Mouse (Mus musculus) layer of hippocampus, postnatal 36 days (tissue): Measurements from ENCODE around the gene BC030499. TPM values are rescaled to one million over a fixed set of nuclear protein-coding genes. Genes with fewer than 3 reads are reported as not detected.

Source experiments
- DNase-seq, 2 experiments: peaks; one replicate each; pipeline ENCODE4 v3.0.0; 2022
- total RNA-seq, 2 experiments: library from RNA; stranded (reverse); gene quantifications; 2 replicates each; pipeline ENCODE4 v1.2.3; 2021

BC030499 gene
- total RNA-seq, 2 experiments from 2014 or later = 7.2 to 7.8 TPM

GRCm38 (mm10) chr11:78305272-78305671 is 14.6 kb downstream of the BC030499 start:
- no peak for DNase-seq

- no peak for DNase-seq
Measured at GRCm38 (mm10) chr11:78310861-78311511, 20.3 kb downstream of the BC030499 start.

DNA sequence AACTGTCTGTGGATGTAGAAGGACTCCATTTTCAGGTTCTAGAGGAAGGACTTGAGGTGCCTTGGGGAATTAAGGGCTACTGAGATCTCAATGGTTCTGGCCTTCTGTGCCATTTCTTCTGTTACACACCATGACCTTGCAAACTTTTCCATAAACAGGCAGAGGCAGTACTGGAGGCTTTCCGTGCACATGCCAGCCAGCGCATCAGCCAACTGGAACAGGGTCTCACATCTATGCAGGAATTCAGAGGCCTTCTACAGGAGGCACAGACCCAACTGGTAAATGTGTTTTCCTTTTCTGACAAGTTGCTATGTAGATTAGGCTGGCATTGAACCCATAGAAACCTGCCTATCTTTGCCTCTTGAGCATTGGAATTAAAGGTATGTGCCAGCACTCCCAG is 23.0 kb downstream of the BC030499 start:
- DNase-seq = no peak

DNA sequence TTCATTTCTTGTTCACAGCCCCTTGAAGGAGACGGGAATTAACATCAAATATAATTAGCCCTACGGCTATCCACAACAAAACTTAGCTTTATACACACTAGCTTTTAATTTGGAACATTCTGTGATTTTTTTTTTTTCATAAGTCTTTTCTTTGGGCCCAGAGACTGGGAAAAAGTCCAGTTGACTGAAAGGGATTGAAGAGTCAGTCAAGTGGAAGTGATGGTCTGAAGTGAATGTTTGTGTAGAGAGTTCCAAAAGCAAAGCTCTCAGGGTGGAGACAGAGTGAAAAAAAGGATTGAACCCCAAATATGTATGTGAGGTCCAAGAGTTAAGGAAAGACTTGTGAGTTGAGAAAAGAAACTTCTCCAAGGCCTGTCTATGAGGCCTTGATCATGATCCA is 27.8 kb downstream of the BC030499 start:
- DNase-seq = no peak

DNA sequence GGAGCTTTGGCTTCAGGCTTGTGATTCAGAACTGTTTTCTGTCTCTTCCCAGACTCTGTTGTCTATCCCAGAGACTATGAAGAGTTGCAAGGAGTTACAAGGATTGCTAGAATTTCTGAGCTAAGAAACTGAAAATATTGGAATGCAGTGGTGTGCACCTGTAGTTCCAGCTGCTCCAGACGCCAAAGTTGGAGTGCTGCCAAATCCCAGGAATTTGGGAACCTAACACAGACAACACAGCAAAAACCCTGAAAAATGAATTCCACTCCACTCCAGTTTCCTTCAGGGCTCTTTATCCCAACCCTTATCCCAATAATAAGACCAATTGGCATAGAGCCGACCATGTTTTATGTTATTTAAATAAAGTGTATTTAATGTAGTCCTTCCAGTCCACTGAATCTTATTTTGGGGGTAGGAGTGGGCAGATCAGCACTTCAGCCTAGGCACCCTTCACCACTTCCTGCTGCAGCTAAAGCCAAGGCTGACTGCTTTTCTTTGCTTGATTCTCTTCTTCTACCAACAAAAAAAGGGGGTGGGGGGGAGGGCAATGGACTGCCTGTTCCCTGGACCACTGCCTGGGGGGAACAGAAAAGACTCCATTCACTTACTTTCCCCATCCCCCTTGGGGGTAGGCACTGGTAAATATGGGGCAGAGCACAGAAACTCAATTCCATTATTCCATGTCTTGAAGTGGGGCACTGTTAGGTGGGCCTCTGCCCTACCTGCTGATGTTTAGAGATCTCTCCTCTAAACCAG is 31.6 kb downstream of the BC030499 start:
- DNase-seq = no peak

GRCm38 (mm10) chr11:78322860-78323259 is 32.2 kb downstream of the BC030499 start, which contains the start of gene Aldoc:
Gene Aldoc (plus strand): TSS chr11:78322968.
- DNase-seq = peak; percentile 75 to 79

DNA sequence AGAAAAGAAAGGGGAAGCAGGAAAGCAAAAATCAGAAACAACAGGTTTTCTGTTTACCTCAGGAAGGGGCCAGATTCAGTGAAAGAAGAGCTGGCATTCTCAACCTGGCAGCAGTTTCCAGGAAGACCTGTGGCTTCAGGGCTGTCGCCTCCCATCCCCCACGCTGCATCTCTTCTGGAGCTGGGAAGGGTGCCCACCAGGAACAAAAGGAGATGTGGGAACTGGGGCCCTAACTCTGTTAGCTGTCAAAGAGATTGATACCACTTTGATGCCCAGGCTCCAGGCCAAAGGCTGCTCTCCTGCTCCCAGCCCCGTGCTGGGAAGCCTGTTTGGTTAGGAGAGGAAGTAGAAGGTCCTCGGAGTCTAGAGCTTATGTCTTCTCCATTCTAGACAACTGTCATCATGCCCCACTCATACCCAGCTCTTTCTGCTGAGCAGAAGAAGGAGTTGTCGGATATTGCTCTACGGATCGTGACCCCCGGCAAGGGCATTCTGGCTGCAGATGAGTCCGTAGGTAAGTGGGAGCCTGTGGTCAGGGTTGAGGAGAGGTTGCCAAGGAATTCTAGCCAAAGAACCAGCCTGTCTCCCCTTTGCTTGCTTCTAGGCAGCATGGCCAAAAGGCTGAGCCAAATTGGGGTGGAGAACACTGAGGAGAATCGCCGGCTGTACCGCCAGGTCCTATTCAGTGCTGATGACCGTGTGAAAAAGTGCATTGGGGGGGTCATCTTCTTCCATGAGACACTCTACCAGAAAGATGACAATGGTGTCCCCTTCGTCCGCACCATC is 33.6 kb downstream of the BC030499 start:
- DNase-seq = no peak

- no peak for DNase-seq
Measured at GRCm38 (mm10) chr11:78324965-78325364, 34.3 kb downstream of the BC030499 start.

DNA sequence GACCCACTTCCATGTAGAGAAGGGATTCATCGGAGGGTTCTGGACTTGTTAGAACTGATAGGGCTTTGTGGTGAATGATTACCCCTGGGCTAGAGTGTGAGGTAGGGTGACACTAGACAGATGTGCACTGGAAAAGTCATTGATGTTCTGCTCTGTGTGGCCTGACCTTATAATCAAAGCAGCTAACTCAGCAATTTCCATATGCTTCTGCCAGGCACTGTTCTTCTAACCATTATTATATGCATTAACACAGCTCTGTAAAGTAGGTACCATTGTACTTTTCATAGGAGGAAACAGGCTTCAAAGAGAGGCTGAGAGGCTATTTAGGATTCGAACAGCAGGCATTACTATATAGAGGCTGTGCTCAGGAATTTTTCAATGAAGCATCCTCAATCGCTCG is 36.6 kb downstream of the BC030499 start:
- DNase-seq = no peak

- peak; percentile 94 to 95 for DNase-seq
Measured at GRCm38 (mm10) chr11:78327634-78328511, 37.2 kb downstream of the BC030499 start, which contains the start of gene Pigs. Gene Pigs (plus strand): TSS chr11:78328415.

GRCm38 (mm10) chr11:78328512-78329056 is 37.9 kb downstream of the BC030499 start:
- no peak for DNase-seq

DNA sequence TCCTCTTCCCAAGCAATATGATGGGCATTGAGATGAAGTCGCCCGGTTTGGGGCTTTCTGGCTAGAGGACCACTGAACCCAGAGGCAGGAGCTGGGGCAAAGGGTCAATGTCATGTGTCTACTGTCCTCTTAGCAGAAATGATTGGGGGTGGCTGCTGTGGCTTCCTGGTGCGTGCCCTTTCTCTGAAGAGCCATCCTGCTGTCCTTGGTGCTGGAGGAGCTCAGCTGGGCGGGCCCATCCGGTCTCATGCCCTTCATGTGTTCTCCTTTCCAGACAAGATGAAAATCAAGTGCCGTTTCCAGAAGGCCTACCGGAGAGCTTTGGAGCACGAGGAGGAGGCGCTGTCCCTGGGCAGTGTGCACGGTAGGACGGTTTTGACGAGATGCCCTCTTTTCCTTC is 42.0 kb downstream of the BC030499 start:
- DNase-seq = no peak

GRCm38 (mm10) chr11:78333992-78334391 is 43.4 kb downstream of the BC030499 start:
- no peak for DNase-seq

GRCm38 (mm10) chr11:78337040-78337439 is 46.4 kb downstream of the BC030499 start:
- no peak for DNase-seq

GRCm38 (mm10) chr11:78341702-78342101 is 51.1 kb downstream of the BC030499 start:
- DNase-seq = no peak

GRCm38 (mm10) chr11:78343381-78344327 is 53.0 kb downstream of the BC030499 start, which contains the start of gene Unc119:
Gene Unc119 (plus strand): TSS chr11:78343482.
- DNase-seq = peak; percentile 75 to 77

DNA sequence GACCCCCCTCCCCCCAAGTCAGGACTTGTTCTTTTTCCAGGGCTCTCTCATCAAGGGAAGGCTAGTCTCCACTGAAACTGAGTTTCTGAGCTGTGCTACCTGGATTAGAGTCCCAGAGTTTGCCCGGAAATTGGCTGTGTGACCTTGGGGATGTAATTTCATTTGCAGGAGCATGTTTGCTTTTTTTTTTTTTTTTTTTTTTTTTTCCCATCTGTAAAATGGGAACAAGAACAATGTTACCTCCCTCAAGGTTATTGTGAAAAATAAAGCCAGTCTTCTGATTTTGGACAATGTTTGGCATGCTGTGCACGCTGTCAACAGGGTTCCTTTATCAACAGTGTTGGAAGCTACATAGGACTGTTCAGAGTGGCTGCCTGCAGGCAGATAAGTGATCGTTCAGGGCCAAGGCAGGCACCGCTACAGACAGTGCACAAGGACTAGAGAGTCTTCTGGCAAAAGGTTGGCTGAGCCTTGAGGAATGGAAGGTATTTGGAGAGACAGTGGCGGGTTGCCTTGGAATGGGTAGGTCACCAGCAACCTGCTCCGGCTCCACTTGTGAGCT is 53.8 kb downstream of the BC030499 start:
- DNase-seq = no peak

GRCm38 (mm10) chr11:78344890-78345715 is 54.5 kb downstream of the BC030499 start:
- no peak for DNase-seq

- DNase-seq = no peak
Measured at GRCm38 (mm10) chr11:78345801-78346200, 55.2 kb downstream of the BC030499 start.
